Mouse (Mus musculus) CH12.LX (cell line): Measurements from ENCODE around the gene Spaca6. TPM values are rescaled to one million over a fixed set of nuclear protein-coding genes. Genes with fewer than 3 reads are reported as not detected.

ENCODE experiments used
- DNase-seq: peaks from one replicate; pipeline ENCODE4 v3.0.0-alpha.2; 2013; ENCODE audit errors: extremely low read depth
- H3K27ac ChIP-seq: 2 replicates; pipeline ENCODE4 v1.5.1; 2012; ENCODE audit warnings: low read depth, mild to moderate bottlenecking, control low read depth, moderate library complexity; ENCODE audit not compliant: insufficient read depth
- H3K27me3 ChIP-seq: replicated peaks from 2 replicates; pipeline ENCODE3; 2012; ENCODE audit warnings: inconsistent platforms
- H3K36me3 ChIP-seq, 2 experiments: replicated peaks in 1 of 2; 2 replicates each; pipeline versions ENCODE3 to v1.6.1; 2012; ENCODE audit warnings: inconsistent platforms in 1 of 2, low read length in 1 of 2, mild to moderate bottlenecking in 1 of 2, mixed read lengths in 1 of 2, moderate library complexity in 1 of 2; ENCODE audit not compliant: control insufficient read depth in 1 of 2, insufficient read depth in 1 of 2
- H3K4me1 ChIP-seq, 2 experiments: 2 replicates each; pipeline ENCODE4 v1.6.1; 2012; ENCODE audit warnings: inconsistent platforms in 1 of 2, moderate library complexity in 1 of 2; ENCODE audit not compliant: insufficient read depth in 2 of 2, control insufficient read depth in 1 of 2
- H3K4me2 ChIP-seq: 2 replicates; pipeline ENCODE4 v1.6.1; 2012; ENCODE audit warnings: low read depth, mild to moderate bottlenecking, control low read depth; ENCODE audit not compliant: poor library complexity, insufficient read depth, severe bottlenecking
- H3K4me3 ChIP-seq, 3 experiments: fragments of 150-350 bp in 1 of 3; sonication (generic) in 1 of 3; replicated peaks in 1 of 3; 2 replicates each; pipeline versions ENCODE3 to v1.5.1; 2011 to 2012; ENCODE audit warnings: low read depth in 2 of 3, low read length in 2 of 3, mild to moderate bottlenecking in 2 of 3, moderate library complexity in 2 of 3, control low read depth in 1 of 3, improper control_type of control experiment in 1 of 3, inconsistent platforms in 1 of 3, mixed read lengths in 1 of 3; ENCODE audit not compliant: poor library complexity in 1 of 3
- H3K79me2 ChIP-seq: replicated peaks from 2 replicates; pipeline ENCODE4 v1.6.1; 2012; ENCODE audit warnings: mild to moderate bottlenecking, moderate library complexity; ENCODE audit not compliant: control insufficient read depth, poor library complexity, insufficient read depth, severe bottlenecking; ENCODE audit errors: extremely low read depth
- H3K9ac ChIP-seq: 2 replicates; pipeline ENCODE4 v1.6.1; 2012; ENCODE audit warnings: low read depth, mild to moderate bottlenecking, control low read depth, moderate library complexity; ENCODE audit not compliant: insufficient read depth
- H3K9me3 ChIP-seq: replicated peaks from 2 replicates; pipeline ENCODE3; 2012; ENCODE audit warnings: low read length, inconsistent platforms, mixed read lengths
- EP300 ChIP-seq: IDR thresholded peaks from 2 replicates; pipeline ENCODE4 v1.6.1; 2011; ENCODE audit warnings: low read length, improper control_type of control experiment
- GABPA ChIP-seq: IDR thresholded peaks from 2 replicates; pipeline ENCODE4 v1.6.1; 2012; ENCODE audit warnings: low read depth, low read length, improper control_type of control experiment, inconsistent platforms; ENCODE audit not compliant: insufficient replicate concordance
- IRF4 ChIP-seq: IDR thresholded peaks from 2 replicates; pipeline ENCODE4 v1.6.1; 2014; ENCODE audit warnings: low read depth, mild to moderate bottlenecking, inconsistent platforms, low read length, improper control_type of control experiment
- JUN ChIP-seq: IDR thresholded peaks from 2 replicates; pipeline ENCODE4 v1.6.1; 2011; ENCODE audit warnings: low read depth, mild to moderate bottlenecking, low read length, improper control_type of control experiment, moderate library complexity; ENCODE audit not compliant: insufficient read depth
- NELFE ChIP-seq: IDR thresholded peaks from 2 replicates; pipeline ENCODE4 v1.6.1; 2011; ENCODE audit warnings: low read depth, low read length, improper control_type of control experiment
- NRF1 ChIP-seq: IDR thresholded peaks from 2 replicates; pipeline ENCODE4 v1.6.1; 2014; ENCODE audit warnings: low read depth, mild to moderate bottlenecking, inconsistent platforms, low read length, improper control_type of control experiment, moderate library complexity
- POLR2A ChIP-seq: IDR thresholded peaks from 2 replicates; pipeline ENCODE4 v1.6.1; 2011; ENCODE audit warnings: low read depth, mild to moderate bottlenecking, improper control_type of control experiment, low read length
- TBP ChIP-seq: conservative IDR thresholded peaks from 2 replicates; pipeline ENCODE4 v1.6.1; 2011; ENCODE audit warnings: low read depth, low read length, improper control_type of control experiment
- USF1 ChIP-seq: IDR thresholded peaks from 2 replicates; pipeline ENCODE4 v1.6.1; 2014; ENCODE audit warnings: low read depth, mild to moderate bottlenecking, inconsistent platforms, low read length, improper control_type of control experiment
- USF2 ChIP-seq: conservative IDR thresholded peaks from 2 replicates; pipeline ENCODE4 v1.6.1; 2011; ENCODE audit warnings: low read depth, low read length, improper control_type of control experiment
- ZNF384 ChIP-seq: IDR thresholded peaks from 2 replicates; pipeline ENCODE4 v1.6.1; 2012; ENCODE audit warnings: low read depth, low read length, improper control_type of control experiment, inconsistent platforms
- dilution Hi-C: fragments of 300-500 bp; cut with MboI; formaldehyde crosslinking; loops from 2 replicates; pipeline ENCODE4 v1.14.3; 2020; ENCODE audit warnings: low sequenced_read_pairs; ENCODE audit not compliant: extremely low pct_unique_long_range_greater_than_20kb, extremely low pct_ligation_motif_present
- in situ Hi-C: fragments of 300-500 bp; cut with MboI; formaldehyde crosslinking; loops from 3 replicates; pipeline ENCODE4 v1.14.3; 2019; ENCODE audit warnings: low sequenced_read_pairs, low pct_ligation_motif_present, low pct_unique_long_range_greater_than_20kb, mixed read lengths
- polyA plus RNA-seq: library from polyadenylated mRNA; unstranded; fragments of >175 nt; gene quantifications from 2 replicates; pipeline ENCODE4 v1.2.1, GENCODE M21; 2012; ENCODE audit warnings: low read depth; ENCODE audit not compliant: insufficient read length
- total RNA-seq, 2 experiments: library from RNA; depleted of rRNA; stranded (reverse); fragments of 300-350 nt in 1 of 2; fragments of >200 nt in 1 of 2; gene quantifications; 2 replicates each; pipeline ENCODE4 v1.2.3; 2012 to 2014

The Spaca6 gene
- total and polyA plus RNA-seq, 3 experiments: 0.67 TPM; not detected in 2

DNA sequence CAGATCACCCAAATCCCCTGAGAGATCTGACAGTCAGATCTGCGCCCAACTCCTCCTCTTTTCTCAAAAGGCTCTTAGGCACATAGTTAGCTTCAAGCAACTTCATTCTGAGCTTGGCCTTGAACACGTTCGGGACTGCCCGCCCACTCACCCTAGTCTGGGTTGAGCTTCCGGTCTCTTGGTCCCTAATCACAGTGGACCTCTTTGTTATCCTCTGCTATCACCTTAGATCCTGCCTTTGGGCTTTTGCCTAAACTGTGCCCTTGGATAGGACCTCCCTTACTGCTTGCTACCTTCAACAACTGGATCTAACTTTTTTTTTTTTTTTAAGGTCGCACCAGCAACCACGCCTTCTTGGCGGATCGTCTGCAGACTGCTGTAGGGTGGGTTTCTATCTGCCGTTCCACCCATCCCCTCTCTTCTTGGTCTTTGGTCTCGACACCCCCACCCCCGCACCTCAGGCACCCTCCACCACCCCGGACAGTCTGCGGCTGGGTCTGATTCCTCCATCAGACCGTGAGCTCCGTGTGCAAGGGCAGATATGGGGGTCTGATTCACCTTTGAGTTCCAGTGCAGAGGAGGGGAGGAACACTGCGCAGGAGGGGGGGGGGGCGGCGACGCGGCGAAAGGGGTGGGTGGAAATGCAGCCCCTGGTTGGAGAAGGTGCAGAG is 902 bp upstream of the Spaca6 start:
- in situ Hi-C loops: no loop called here
- no peak for DNase-seq
- dilution Hi-C loops: no loop called here
- Histone ChIP-seq H3K79me2 (no peaks in the 10 kb centered on the region), H3K27me3 (no peaks in the 10 kb centered on the region), H3K27ac (no peak overlapping the region), H3K4me3 (no peak overlapping the region), H3K9me3 (no peaks in the 10 kb centered on the region), H3K36me3 (no peaks in the 10 kb centered on the region), H3K4me2 (no peak overlapping the region), H3K4me1 (peaks cover 0 to 9% of the 10 kb centered on the region in 2 experiments; a peak in 2 of 4 replicates), H3K9ac (no peak overlapping the region)
- TF ChIP-seq USF2 (no peak), NELFE (no peak), ZNF384 (0 out of 2 replicates have a peak, but pooled peaks have one; percentile 14), JUN (no peak)

DNA sequence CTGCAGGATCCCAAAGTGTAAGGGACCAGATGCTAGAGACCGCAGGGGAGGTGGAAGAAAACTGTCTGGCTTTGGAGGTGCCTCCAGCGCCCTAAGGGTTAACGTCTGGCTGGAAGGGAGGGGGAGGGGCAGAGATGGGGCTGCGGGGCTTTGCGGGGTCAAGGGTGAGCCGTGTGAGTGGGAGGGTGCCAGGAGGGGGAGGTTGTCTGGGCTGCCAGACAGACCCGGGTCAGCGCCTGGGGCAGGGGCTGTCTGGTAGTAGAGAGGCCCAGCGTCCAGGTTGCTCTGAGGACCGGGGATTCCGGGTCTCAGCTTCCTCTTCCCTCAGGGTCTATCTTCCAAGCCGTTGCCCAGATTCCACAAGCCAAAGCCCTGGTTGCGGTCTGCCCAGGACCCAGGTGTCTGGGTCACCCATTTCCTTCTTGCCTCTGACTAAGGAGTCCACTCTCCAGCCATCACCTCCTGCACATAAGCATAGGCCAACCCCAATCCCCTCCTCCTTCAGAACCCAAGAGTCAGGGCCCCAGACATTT is 766 bp downstream of the Spaca6 start:
- Histone ChIP-seq H3K27ac (no peak overlapping the region), H3K79me2 (no peaks in the 10 kb centered on the region), H3K27me3 (no peaks in the 10 kb centered on the region), H3K4me2 (no peak overlapping the region), H3K4me1 (peaks cover 0 to 9% of the 10 kb centered on the region in 2 experiments; a peak in 2 of 4 replicates), H3K4me3 (no peak overlapping the region), H3K9ac (no peak overlapping the region), H3K36me3 (no peaks in the 10 kb centered on the region), H3K9me3 (no peaks in the 10 kb centered on the region)
- dilution Hi-C loops: no loop called here
- in situ Hi-C loops: no loop called here
- no peak for TF ChIP-seq EP300
- no peak for TF ChIP-seq NRF1
- TF ChIP-seq TBP: no peak
- TF ChIP-seq IRF4: no peak
- TF ChIP-seq GABPA: no peak
- DNase-seq: no peak

DNA sequence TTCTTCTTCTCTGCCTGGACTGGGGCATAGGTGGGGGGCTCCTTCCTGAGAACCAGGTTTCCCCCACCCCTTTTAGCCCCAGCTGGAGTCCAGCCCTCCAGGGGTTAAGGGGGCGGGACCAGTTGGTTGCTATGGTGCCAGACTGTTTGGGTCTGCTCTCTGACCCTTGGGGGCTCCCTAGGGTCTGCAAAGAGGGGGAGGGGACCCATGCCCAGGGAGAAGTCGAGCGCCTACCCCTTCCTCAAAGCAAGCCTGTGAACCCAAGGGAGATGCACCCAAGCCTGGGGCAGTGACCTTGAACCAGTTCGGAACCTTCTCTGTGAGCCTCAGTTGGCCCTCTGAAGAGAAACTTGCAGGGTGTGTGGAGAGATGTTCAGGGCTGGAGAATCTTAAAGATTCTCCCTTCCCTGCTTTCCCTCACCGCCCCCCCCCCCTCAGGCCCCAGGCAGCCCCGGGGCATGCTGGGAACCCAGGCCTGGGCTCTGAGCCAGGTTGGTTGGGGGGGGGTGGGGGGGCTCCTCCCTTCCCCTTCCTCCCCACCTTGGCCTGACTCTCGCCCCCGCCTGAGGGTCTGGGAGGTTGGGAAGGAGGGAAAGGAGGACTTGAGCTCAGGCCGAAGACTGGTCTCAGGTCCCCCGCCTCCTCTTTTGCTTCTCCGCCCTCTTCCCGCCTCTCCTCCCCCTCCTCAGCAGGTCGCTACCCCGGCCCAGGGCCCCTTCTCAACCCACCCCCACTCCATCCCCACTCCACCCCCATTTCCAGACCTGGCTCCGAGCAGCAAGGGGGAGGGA is 1.4 kb downstream of the Spaca6 start:
- Histone ChIP-seq H3K4me1 (peaks cover 0 to 9% of the 10 kb centered on the region in 2 experiments; a peak in 2 of 4 replicates), H3K4me3 (no peak overlapping the region), H3K4me2 (peak overlapping the region; percentile 50), H3K27me3 (no peaks in the 10 kb centered on the region), H3K9me3 (no peaks in the 10 kb centered on the region), H3K27ac (no peak overlapping the region), H3K79me2 (no peaks in the 10 kb centered on the region), H3K36me3 (no peaks in the 10 kb centered on the region), H3K9ac (no peak overlapping the region)
- no peak for DNase-seq
- dilution Hi-C loops: no loop called here
- in situ Hi-C loops: no loop called here
- TF ChIP-seq USF1: no peak
- no peak for TF ChIP-seq POLR2A
- no peak for TF ChIP-seq USF2
- TF ChIP-seq IRF4: no peak
